Mouse (Mus musculus): ENCODE results near the gene Olfr92.
"Not testable (repeated sequence)": the region's sequence is repeated elsewhere in the genome, so short reads cannot be mapped to it uniquely, and the experiment has no call there.

The Olfr92 gene

DNA sequence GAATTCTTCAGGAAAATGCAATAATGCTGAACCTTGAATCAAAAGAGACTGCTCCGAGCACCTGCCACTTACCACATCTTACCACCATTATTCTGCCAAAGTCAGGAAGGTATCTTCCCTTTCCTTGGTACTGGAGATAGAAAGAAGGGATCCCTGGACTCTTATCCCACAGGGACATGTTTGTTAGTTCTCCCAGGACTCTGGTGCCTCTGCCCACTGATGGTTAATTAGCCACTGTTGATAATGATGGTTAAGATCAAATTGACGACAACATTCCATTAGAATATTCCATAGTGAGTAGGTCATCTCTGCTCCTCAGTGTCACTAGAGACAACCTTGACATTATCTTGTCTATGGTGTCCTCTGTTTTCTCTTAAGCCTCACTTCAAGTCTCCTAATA is at the start of gene Olfr92:
Gene Olfr92, minus strand, starts transcription at position 101 of the 400 bp plus-strand sequence.
- no peak for DNase-seq (ENCODE audit: low spot score in 2 of 2)

DNA sequence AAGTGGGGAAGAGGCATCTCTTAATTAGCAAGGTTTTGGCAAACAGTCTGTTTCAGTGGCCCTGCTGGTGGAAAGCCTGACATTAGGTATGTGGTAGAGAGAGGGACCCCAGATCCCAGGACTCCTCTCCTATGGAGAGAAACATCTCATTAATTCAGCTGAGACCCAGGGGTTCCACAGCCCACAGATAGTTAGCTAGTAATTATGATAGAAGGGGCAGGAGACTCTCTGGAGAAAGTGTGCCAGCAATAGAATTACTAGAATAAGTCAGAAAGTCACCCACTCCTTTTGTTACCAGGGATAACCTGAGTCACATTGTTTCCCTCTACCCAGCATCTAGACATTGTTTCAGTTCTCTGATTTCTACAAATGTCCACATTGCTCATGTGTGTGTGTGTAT is 41.5 kb upstream of the Olfr92 start, which contains the start of gene Olfr93:
Gene Olfr93, minus strand, starts transcription at position 101 of the 400 bp plus-strand sequence.
- DNase-seq (ENCODE audit: low spot score in 2 of 2) = no peak

DNA sequence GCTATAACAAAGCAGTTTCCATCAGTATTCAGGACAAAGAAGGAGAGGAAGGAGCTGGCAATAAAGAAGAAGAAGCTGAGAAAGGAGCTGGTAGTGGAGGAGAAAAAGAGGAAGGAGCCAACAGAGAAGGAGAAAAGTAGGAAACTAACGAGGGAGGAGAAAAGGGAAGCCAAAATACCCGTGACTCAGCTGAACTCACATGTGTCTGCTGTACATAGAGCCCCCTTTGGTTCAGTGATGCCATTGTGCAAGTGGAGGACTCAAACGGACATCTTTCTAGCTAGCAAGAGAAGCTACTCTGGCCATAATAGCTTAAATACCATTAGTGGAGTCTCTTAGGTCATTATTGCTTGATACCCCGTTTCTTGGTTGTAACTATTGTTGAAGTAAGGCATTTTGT is 11.5 kb upstream of the Olfr92 start:
- not testable (repeated sequence) for DNase-seq (ENCODE audit: low spot score in 2 of 2)

DNA sequence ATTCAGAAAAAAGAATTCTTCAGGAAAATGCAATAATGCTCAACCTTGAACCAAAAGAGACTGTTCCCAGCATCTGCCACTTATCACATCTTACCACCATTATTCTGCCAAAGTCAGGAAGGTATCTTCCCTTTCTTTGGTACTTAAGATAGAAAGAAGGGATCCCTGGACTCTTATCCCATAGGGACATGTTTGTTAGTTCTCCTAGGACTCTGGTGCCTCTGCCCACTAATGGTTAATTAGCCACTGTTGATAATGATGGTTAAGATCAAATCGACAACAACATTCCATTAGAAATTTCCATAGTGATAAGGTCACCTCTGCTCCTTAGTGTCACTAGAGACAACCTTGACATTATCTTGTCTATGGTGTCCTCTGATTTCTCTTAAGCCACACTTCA is 21.7 kb downstream of the Olfr92 start, which contains the start of gene Olfr91:
Gene Olfr91, minus strand, starts transcription at position 101 of the 400 bp plus-strand sequence.
- no peak for DNase-seq (ENCODE audit: low spot score in 2 of 2)

DNA sequence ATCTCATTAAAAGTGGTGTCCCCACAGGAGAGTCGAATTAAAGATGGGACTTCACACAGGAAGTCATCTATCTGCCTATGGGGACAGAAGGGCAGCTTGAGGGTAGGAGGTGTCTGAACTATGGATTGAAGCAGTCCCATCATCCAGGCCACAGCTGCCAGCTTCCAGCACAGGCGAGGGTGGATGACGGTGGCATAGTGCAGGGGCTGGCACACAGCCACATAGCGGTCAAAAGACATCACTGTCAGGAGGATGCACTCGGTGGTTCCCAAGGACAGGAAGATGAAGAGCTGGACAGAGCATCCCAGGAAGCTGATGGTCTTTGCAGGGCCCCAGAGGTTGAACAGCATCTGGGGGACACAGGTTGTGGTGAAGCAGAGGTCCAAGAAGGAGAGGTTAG is 26.6 kb downstream of the Olfr92 start:
- no peak for DNase-seq (ENCODE audit: low spot score in 2 of 2)

DNA sequence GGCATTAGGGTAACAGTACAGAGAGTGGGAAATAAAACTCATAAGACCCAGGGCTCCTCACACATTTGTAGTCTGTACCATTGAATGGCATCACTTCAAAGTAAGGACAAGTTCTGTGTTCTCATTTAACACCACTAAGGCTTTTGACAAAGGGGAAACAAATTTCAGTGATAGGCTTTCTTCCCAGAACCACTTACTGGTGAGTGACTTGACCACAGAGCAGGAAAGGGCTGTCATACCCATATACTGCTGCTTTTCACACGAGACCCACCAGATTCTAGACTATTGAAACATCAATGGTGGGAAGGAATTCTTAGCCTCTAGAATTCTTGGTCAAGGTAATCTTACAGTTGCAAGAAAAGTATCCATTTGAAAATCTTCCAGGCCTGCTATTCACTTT is 27.7 kb downstream of the Olfr92 start:
- DNase-seq (ENCODE audit: low spot score in 2 of 2) = no peak

DNA sequence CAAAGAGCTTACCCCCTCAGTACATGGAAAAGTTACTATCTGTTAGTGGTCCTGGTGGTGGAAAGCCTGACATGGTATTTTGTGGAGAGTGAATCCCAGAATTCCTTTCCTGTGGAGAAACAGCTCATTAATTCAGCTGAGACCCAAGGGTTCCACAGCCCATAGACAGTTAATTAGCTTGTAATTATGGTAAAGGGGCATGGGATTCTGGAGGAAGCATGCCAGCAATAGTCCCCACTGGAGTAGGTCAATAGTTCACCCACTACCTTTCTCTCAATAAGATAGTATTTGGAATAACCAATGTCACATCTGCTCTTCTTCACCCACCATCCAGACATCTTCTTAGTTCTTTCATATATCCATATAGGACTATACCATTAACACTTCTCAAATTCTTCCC is 31.5 kb downstream of the Olfr92 start, which contains the start of gene Olfr90:
Gene Olfr90, minus strand, starts transcription at position 101 of the 400 bp plus-strand sequence.
- no peak for DNase-seq (ENCODE audit: low spot score in 2 of 2)

DNA sequence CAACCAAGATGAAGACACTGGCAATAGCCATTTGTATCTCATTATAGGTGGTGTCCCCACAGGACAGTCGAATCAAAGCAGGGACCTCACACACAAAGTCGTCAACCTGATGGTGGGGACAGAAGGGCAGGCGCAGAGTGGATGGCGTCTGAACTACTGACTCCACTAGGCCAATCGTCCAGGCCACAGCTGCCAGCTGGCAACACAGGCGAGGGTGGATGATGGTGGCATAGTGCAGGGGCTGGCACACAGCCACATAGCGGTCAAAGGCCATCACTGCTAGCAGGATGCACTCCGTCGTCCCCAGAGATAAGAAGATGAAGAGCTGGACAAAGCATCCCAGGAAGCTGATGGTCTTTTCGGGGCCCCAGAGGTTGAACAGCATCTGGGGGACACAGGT is 34.3 kb downstream of the Olfr92 start:
- peak in 1 of 2 experiments; percentile 48 for DNase-seq (ENCODE audit: low spot score in 2 of 2)

DNA sequence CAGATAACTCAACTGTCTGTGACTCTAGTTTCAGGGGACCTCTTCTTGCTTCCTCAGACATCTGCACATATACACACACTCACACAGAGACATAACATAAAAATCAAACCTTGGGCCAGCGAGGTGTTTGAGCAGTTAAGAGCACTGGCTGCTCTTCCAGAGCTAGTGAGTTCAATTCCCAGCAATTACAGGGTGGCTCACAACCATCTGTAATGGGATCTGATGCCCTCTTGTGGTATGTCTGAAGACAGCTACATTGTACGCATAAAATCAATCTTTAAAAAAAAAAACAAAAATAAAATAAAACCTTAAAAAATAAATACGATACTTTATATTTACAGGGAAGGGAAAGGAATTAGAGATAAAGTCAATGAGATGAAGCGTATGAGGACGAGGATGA is 35.3 kb downstream of the Olfr92 start:
- no peak for DNase-seq (ENCODE audit: low spot score in 2 of 2)

DNA sequence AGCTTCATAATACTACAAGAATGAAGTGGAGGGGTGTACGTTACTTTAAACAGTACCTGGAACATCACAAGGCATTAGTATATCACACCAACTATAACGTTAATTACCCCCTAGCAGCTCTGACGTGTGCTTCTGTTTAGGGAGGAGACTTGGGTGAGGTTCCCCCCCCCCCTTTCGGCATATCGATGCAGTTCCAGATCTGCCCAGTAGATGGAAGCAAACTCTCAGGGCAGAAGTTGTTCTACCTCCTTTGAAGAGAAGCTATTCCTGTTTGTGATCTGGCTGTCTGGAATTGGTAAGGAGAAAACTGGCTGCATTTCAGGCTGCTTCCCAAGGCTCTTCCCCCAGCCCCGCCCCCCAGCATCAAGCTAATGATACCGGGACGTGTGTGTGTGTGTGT is 36.6 kb downstream of the Olfr92 start:
- DNase-seq (ENCODE audit: low spot score in 2 of 2) = peak; percentile 57 to 62

DNA sequence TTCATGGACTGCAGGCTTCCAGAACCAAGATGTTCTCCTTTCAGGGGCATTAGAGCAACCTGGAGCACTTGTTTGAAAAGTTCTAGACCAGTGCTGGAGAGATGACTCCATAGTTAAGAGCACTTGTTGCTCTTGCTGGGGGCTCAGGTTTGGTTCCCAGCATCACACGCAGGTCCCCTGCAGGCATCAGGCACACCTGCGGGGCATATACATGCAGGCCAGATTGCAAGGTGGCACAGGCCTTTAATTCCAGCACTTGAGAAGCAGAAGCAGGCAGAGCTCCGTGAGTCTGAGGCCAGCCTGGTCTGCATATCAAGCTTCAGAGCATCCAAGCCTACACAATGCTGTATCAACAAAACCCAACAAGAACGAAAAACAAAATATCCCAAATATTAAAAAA is 38.2 kb downstream of the Olfr92 start:
- peak in 1 of 2 experiments; percentile 41 for DNase-seq (ENCODE audit: low spot score in 2 of 2)

DNA sequence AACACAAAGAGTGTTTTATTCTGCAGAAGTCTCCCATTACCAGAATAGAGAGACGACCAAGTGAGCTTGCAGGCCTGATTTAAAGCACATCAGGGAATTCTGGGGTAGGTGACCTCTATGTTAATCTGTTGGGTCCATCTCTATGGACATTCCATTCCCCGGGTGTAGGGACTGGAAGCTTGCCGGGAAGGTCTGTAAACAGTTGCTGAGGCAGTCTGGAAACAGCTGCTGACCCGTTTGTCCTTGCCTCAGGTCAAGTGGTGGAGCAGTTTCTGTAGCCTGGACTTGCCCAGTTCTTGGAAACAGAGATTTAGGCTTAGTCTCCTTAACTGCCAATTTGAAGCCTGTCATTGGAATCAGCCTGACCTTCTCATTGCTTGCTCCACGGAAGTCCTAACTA is 39.8 kb downstream of the Olfr92 start:
- peak in 1 of 2 experiments; percentile 36 for DNase-seq (ENCODE audit: low spot score in 2 of 2)

DNA sequence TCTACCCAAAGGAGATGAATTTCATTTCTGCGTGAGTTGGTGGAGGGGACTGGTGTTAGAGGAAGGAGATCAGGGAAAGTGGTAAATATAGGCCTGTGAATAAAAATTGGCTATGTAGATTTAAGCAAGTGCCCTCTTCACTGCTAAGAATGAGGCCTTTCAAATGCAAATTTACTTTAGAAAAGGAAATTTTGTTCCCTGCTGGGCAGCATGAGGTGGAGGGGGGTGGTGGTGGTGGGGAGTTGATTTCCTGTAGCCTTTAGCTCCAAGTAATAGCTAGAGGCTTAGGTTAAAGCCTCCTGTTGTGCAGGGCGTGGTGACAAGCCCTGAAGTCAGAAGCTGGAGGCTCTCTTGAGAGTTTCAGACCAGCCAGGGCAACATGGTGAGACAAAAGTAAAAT is 40.9 kb downstream of the Olfr92 start:
- DNase-seq (ENCODE audit: low spot score in 2 of 2) = peak in 1 of 2 experiments; percentile 32

DNA sequence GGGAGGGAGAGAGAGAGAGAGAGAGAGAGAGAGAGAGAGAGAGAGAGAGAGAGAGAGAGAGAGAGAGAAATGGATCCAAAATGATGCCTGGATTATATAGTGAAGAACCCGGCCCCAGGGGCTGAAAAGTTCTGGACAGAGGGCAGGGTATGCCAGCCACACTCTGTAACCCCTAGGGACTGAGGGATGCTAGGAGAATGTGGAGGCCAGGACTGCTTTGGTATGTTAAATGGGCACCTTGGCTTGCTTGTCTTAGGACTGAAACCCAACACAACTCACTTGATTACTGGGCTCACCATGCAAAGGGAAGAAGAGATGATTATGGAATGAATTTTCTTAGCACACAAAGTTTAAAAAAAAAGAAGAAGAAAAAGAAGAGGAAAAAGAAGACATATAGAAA is 41.7 kb downstream of the Olfr92 start:
- peak in 1 of 2 experiments; percentile 29 for DNase-seq (ENCODE audit: low spot score in 2 of 2)

DNA sequence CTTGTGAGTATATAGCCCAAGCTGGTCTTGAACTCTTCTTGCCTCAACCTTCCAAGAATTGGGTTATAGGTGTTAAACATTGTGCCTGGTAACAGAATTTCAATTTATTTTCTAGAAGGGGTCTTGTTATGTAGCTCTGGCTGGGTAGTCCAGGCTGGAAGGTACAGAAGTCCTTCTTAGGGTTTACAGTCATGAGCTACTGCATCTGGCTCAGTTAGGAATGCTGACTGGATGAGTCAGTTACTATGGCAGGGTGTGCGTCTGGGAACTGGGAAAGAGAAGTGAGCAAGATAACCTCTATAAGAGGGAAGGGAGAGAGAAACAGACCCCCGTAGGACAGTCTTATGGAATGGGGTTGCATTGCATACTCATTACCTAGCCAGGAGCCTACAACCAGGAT is 44.1 kb downstream of the Olfr92 start:
- DNase-seq (ENCODE audit: low spot score in 2 of 2) = peak in 1 of 2 experiments; percentile 25

DNA sequence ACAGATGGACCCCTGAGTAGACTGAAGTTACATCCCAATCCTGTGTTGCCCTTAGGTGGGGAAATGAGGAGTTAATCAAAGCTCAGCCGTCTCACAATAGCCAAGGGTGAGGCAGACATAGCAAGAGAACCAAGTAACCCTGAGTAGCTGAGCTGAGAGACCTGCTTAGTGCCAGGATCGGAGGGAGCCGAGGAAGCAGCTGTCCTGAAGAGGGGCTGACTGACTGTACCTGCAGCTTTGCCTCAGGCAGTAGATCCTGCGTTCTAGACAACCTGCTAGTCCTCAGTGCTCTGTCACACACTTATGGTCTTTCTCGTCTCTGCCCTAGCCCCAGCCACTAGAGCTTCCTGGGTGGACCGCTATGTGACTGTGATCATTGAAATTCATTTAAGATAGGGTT is 44.7 kb downstream of the Olfr92 start:
- peak in 1 of 2 experiments; percentile 27 for DNase-seq (ENCODE audit: low spot score in 2 of 2)

DNA sequence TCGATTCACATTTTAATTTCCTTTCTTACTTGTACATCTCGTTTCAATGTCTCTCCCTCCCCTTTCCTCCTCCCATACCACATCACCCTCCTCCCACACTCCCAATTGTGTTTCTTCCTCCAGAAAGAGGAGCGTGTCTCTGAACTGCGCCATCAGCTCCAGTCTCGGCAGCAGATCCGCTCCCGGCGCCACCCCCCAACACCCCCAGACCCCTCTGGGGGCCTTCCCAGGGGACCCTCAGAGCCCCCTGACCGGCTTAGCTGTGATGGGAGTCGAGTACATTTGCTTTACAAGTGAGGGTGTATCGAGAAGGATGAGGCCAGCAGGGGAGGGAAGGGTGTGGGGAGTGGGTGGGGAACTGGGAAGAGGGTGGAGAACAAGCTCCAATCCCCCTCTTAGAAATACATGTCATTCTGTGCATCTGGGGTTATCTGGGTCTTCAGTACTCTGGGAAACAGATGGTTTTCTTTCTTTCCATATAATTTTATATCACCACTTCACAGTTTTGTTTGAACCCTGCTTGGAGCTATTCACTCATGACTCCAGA is 47.1 kb downstream of the Olfr92 start:
- DNase-seq (ENCODE audit: low spot score in 2 of 2) = peak in 1 of 2 experiments; percentile 38

DNA sequence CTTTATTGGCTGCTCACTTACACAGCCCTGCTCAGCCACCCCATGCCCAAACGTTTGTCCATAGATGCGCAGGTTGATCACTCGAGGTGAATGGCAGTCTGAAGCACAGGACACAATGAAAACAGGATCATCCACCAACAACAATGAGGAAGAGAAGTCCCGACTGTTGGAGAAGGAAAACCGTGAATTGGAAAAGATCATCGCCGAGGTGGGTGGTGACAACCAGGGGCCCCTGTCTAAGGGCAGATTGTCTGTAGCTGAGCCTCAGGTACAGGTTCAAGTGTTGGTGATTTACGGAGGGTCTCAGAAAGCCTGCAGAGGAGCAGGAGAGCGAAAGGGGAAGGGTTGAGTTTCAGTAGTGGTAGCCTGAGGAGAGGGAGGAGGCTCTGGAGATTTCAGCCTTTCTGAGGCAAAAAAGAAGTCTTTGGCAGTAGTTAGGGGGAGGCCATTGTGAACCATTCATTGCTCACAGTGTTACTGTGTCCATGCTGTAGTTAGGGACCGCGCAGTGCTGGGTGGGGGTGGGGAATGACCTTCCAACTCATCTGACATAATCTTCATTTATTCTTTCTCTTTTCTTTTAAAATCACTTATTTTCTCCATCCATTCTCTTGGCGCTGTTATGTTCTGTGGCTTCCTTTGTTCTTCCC is 47.7 kb downstream of the Olfr92 start:
- peak in 1 of 2 experiments; percentile 26 for DNase-seq (ENCODE audit: low spot score in 2 of 2)

DNA sequence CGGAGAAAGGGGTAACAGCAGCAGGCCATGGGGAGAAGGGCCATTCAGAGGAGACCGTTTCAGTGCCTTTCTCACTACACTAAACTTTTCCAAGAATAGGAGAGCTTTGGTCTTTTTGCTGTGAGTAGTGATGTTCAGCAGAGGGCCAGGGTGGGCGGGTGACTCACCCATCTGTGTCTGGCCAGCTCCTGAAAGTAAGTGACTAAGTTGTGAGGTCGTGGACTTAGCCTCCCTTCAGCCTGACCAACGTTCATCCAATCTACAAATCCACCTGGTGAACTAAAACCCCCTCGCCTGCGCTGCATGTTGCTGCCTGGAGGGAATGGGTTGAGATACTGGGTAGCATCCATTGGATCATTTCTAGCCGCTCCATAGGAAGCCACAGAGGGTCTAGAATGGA is 49.8 kb downstream of the Olfr92 start:
- peak in 1 of 2 experiments; percentile 21 for DNase-seq (ENCODE audit: low spot score in 2 of 2)

DNA sequence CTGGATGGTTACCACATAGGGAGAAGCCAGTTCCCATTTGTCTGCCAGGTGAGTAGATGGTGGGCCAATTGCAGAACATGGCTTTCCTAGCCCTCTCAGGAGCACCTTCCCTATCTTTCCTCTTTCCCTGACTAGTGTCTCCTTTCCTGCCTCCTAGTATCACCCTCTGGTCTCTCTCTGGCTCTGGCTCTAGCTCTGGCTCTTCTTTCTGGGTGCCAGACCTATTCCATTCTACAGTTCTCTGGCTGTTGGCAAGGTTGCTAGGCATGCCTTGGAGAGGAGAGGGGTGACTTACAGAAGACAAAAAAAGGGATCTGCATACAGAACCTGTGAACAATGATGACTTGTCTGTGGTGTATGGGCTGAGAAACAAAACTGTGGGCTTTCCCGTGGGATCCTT is 52.0 kb downstream of the Olfr92 start:
- no peak for DNase-seq (ENCODE audit: low spot score in 2 of 2)

DNA sequence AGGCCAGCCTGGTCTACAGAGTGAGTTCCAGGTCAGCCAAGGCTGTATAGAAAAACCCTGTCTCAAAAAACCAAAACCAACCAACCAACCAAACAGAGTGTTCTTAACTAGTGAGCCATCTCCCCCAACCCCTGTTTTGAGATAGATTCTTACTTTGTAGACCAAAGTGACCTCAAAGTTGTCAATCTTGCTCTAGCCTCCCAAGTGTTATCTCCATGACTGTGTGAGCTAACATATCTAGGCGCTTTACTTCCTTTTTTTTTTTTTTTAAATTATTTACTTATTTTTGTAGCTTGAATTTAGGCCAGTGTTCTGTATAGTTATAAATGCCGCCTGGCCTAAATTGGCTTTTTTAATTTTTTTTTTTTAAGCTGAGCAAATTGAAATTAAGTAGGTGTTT is 53.9 kb downstream of the Olfr92 start:
- DNase-seq (ENCODE audit: low spot score in 2 of 2) = no peak

DNA sequence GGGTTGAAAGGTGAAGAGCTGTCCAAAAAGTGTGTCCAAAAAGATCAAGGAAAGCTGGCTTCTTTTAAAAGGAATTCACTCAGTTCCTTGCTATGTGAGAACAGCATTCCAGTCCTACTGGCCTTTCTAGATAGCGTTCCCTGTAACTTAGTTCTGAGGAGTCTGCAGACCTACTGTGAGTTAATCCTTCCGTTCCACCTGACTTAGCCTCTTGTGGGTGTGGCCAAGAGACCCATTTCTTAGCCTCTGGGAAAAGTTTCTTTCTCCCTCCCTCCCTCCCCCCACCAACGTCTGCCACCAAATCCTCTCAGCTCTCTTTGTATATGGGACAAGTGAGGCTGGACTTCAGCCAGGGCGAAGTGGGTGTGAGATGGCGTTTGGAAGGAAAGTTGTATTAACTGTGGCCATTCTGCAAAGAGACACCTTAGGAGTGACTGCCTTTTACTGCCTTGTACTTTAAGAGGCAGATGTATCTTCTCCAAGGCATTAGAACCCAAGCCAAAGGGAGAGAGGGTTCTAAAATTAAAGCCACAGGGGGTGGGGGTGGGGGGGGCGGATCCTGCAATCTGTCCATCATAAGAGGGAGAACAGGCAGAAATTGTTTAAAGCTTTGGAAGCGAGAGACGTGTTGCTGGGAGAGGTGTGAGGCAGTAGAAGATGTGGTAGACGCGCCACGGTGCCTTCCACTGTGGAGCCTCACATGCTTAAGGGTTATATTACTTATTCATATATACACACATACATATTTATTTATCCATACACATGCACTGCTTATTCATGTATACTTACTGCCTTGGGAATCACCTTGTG is 56.0 kb downstream of the Olfr92 start:
- DNase-seq (ENCODE audit: low spot score in 2 of 2) = peak; percentile 67 to 70

DNA sequence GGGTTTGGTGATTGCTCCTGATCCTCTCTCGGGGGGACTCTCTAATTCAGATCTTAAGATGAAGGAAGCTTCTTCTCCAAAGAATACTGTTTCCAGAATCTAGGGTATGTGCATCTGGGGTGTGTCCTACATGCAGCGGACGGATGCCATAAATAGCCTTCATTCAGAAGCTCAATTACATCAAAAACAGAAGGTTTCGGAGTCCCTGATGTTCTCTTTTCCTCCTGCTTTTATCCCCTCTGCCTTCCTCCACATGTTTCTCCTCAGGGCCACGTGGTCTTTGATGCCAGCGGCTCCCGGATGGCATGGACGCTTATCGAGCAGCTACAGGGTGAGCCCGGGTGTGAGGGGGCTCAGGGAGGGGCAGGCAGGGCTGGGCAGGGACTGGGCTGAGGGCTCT is 56.8 kb downstream of the Olfr92 start:
- peak in 1 of 2 experiments; percentile 36 for DNase-seq (ENCODE audit: low spot score in 2 of 2)
